Mouse (Mus musculus): Measurements from ENCODE around the gene Naaladl1. TPM values are rescaled to one million over a fixed set of nuclear protein-coding genes. Genes with fewer than 3 reads are reported as not detected.
"Not testable (repeated sequence)": the region's sequence is repeated elsewhere in the genome, so short reads cannot be mapped to it uniquely, and the experiment has no call there.

Naaladl1 gene
- total RNA-seq, 2 experiments from 2014 or later: not detected

GRCm38 (mm10) chr19:6118677-6119185 is 13.1 kb downstream of the Naaladl1 start:
- Histone ChIP-seq H3K27ac (peak overlapping the region; percentile 93), H3K4me3 (peak overlapping the region; percentile 78)
- intact Hi-C loops (cut with DNase I): loop anchor here (1.0 to 5.0 kb wide), 2 partner anchors 9 to 36 kb away; partner anchors contain the start of genes Cdca5, Gm28374, Tmem262 and Zfpl1
- no peak for TF ChIP-seq CTCF (IDR thresholded peaks at IDR 0.05)
- no peak for DNase-seq (ENCODE audit: extremely low spot score in 1 of 2, low spot score in 2 of 2)

DNA sequence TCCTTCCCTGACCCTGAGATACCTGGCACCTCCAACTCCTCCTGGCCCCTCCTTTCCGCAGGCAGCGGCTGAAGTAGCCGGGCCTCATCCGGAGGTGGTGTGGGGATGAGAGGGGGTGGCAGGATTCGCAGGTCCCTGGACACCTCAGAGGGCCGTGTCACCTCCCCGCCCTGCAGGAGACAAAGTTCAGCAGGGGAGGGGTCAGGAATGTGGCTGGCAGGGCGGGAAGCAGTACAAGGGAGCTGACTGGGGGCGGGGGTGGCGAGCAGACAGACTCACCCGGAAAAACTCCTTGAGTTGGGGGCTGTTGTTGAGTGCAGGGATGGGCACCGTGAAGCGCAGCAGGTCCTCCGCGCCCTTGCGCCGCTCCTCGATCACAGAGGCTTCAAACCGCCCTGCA is 16.2 kb downstream of the Naaladl1 start:
- TF ChIP-seq CTCF (IDR thresholded peaks at IDR 0.05): no peak
- intact Hi-C loops (cut with DNase I): no loop called here
- H3K4me3 ChIP-seq: no peak overlapping the region
- DNase-seq (ENCODE audit: extremely low spot score in 1 of 2, low spot score in 2 of 2): no peak
- H3K27ac ChIP-seq: no peak overlapping the region

DNA sequence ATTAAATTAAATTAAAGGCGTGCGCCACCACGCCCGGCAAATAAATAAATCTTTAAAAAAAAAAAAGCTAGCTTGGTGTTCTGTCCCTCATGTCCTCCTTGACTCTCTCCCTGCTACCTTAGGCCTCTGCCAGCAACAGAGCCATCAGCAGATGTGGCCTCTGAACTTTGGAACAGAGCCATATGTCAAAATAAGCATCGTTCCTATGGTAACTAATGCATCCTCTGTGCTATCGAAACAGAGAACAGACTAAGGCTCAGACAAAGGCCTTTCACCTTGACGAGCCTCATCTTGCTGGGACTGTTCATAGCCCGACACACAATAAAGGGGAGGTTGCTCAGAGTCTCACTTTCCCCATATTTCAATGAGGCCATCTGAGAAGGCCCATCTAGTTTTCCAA is 17.7 kb downstream of the Naaladl1 start:
- DNase-seq (ENCODE audit: extremely low spot score in 1 of 2, low spot score in 2 of 2): no peak
- H3K27ac ChIP-seq: no peak overlapping the region
- intact Hi-C loops (cut with DNase I): no loop called here
- no peak for TF ChIP-seq CTCF (IDR thresholded peaks at IDR 0.05)
- H3K4me3 ChIP-seq: no peak overlapping the region

GRCm38 (mm10) chr19:6124898-6125297 is 19.3 kb downstream of the Naaladl1 start:
- TF ChIP-seq CTCF (IDR thresholded peaks at IDR 0.05): no peak
- DNase-seq (ENCODE audit: extremely low spot score in 1 of 2, low spot score in 2 of 2): no peak
- Histone ChIP-seq H3K4me3 (no peak overlapping the region), H3K27ac (no peak overlapping the region)
- intact Hi-C loops (cut with DNase I): loop anchor here (5.0 kb wide), 1 partner anchor 78 kb away; the partner anchor contains the start of gene Syvn1

DNA sequence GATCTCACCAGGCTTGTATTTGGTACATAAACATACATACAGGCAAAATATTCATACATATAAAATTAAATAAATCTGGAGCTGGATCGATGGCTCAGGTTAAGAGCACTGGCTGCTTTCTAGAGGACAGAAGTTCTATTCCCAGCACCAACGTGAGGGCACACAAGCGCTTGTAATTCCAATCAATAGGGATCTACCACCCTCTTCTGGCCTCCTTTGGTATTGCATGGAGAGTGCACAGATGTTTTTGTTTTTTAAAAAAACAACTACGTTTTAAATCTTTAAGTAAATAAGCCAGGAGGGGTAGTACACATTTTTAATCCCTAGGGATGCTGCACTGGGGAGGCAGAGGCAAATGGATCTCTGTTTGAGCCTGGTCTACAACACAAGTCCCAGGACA is 20.7 kb downstream of the Naaladl1 start:
- TF ChIP-seq CTCF (IDR thresholded peaks at IDR 0.05): peak; percentile 73
- Histone ChIP-seq H3K4me3 (no peak overlapping the region), H3K27ac (no peak overlapping the region)
- DNase-seq (ENCODE audit: extremely low spot score in 1 of 2, low spot score in 2 of 2): no peak
- intact Hi-C loops (cut with DNase I): loop anchor here (2.0 to 5.0 kb wide), 2 partner anchors 79 to 161 kb away; partner anchors contain the start of genes Pola2 and Syvn1

GRCm38 (mm10) chr19:6126789-6127580 is 21.4 kb downstream of the Naaladl1 start:
- H3K27ac ChIP-seq: peak overlapping the region; percentile 97
- peak overlapping the region; percentile 65 for H3K4me3 ChIP-seq
- no peak for TF ChIP-seq CTCF (IDR thresholded peaks at IDR 0.05)
- DNase-seq (ENCODE audit: extremely low spot score in 1 of 2, low spot score in 2 of 2): no peak
- intact Hi-C loops (cut with DNase I): loop anchor here (1.0 to 5.0 kb wide), 3 partner anchors 9 to 162 kb away; partner anchors contain the start of genes Pola2, Sac3d1 and Syvn1

GRCm38 (mm10) chr19:6127760-6128341 is 22.3 kb downstream of the Naaladl1 start, which contains the start of gene Snx15:
Gene Snx15 (minus strand): TSS chr19:6128304.
- Histone ChIP-seq H3K4me3 (peak within 1 kb of the TSS; percentile 65), H3K27ac (peak within 1 kb of the TSS; percentile 97)
- peak; percentile 92 for DNase-seq (ENCODE audit: extremely low spot score in 1 of 2, low spot score in 2 of 2)
- TF ChIP-seq CTCF (IDR thresholded peaks at IDR 0.05): no peak
- intact Hi-C loops (cut with DNase I): loop anchor here (1.0 to 5.0 kb wide), 3 partner anchors 10 to 163 kb away; partner anchors contain the start of genes Pola2, Sac3d1 and Syvn1

- H3K4me3 ChIP-seq; H3K27ac ChIP-seq; DNase-seq (ENCODE audit: extremely low spot score in 1 of 2, low spot score in 2 of 2); intact Hi-C loops (cut with DNase I): not testable (repeated sequence)
Observed at GRCm38 (mm10) chr19:6130414-6131128, 25.0 kb downstream of the Naaladl1 start.

- no peak for DNase-seq (ENCODE audit: extremely low spot score in 1 of 2, low spot score in 2 of 2)
- peak overlapping the region; percentile 40; the same call in 1 of the 2 replicates for H3K27ac ChIP-seq
- H3K4me3 ChIP-seq: no peak overlapping the region
- intact Hi-C loops (cut with DNase I): no loop called here
- no peak for TF ChIP-seq CTCF (IDR thresholded peaks at IDR 0.05)
Observed at GRCm38 (mm10) chr19:6132171-6132827, 26.7 kb downstream of the Naaladl1 start.

DNA sequence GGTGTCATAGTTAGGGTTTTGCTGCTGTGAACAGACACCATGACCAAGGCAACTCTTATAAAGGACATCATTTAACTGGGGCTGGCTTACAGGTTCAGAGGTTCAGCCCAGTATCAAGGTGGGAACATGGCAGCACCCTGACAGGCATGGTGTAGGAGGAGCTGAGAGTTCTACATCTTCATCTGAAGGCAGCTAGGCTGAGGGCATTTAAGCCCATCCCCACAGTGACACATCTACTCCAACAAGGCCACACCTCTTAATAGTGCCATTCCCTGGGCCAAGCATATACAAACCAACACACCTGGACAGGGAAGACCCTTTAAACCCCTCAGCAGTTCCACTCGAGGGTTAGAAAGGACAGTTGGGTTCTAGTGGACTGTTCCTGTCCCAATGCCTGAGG is 27.6 kb downstream of the Naaladl1 start:
- H3K27ac ChIP-seq; DNase-seq (ENCODE audit: extremely low spot score in 1 of 2, low spot score in 2 of 2); H3K4me3 ChIP-seq; intact Hi-C loops (cut with DNase I): not testable (repeated sequence)

- intact Hi-C loops (cut with DNase I): no loop called here
- Histone ChIP-seq H3K27ac (no peak overlapping the region), H3K4me3 (no peak overlapping the region)
- TF ChIP-seq CTCF (IDR thresholded peaks at IDR 0.05): no peak
- no peak for DNase-seq (ENCODE audit: extremely low spot score in 1 of 2, low spot score in 2 of 2)
Observed at GRCm38 (mm10) chr19:6136397-6136796, 30.8 kb downstream of the Naaladl1 start.

All from left cerebral cortex, adult 2 months (tissue).